Mouse (Mus musculus): Measurements from ENCODE around the gene Acoxl. TPM values are rescaled to one million over a fixed set of nuclear protein-coding genes. Genes with fewer than 3 reads are reported as not detected.

The Acoxl gene
- polyA plus RNA-seq, 1 experiment from 2014 or later, result 0.12 TPM

GRCm38 (mm10) chr2:128087798-128088545, 249.3 kb downstream of the Acoxl start:
- ATAC-seq (replicated peaks; ENCODE audit: low FRiP score), result no peak
- no peak overlapping the region for H3K4me2 ChIP-seq (ENCODE audit: low read depth, low read length, severe bottlenecking)
- peaks cover 12% of the 10 kb centered on the region; the same call in 1 of the 2 replicates for H3K4me1 ChIP-seq (replicated peaks; ENCODE audit: control insufficient read depth, insufficient read depth, low read length)
- no peak overlapping the region for H3K4me3 ChIP-seq (ENCODE audit: low read depth, low read length)
- no peak for DNase-seq (ENCODE audit: low spot score)
- WGBS, result 89% methylated on average over 8 of the region's 8 CpGs
- no peak overlapping the region for H3K9ac ChIP-seq (ENCODE audit: low read length)
- no peaks in the 10 kb centered on the region for H3K36me3 ChIP-seq (ENCODE audit: control insufficient read depth, insufficient read depth, low read length)
- H3K27ac ChIP-seq (ENCODE audit: low read depth, low read length), result no peak overlapping the region
- no peaks in the 10 kb centered on the region for H3K9me3 ChIP-seq (ENCODE audit: control insufficient read depth, low read length)
- no peaks in the 10 kb centered on the region for H3K27me3 ChIP-seq (ENCODE audit: control insufficient read depth, insufficient read depth, low read length)

GRCm38 (mm10) chr2:128090283-128090885, 251.7 kb downstream of the Acoxl start:
- WGBS, result 90% methylated on average over 6 of the region's 6 CpGs
- ATAC-seq (replicated peaks; ENCODE audit: low FRiP score), result no peak

GRCm38 (mm10) chr2:128091431-128092369, 253.0 kb downstream of the Acoxl start:
- no peak overlapping the region for H3K27ac ChIP-seq (ENCODE audit: low read depth, low read length)
- no peak overlapping the region for H3K4me3 ChIP-seq (ENCODE audit: low read depth, low read length)
- H3K4me1 ChIP-seq (replicated peaks; ENCODE audit: control insufficient read depth, insufficient read depth, low read length), result peaks cover 12% of the 10 kb centered on the region; the same call in 1 of the 2 replicates
- WGBS, result 37% methylated on average over 11 of the region's 11 CpGs
- H3K9ac ChIP-seq (ENCODE audit: low read length), result no peak overlapping the region
- H3K36me3 ChIP-seq (ENCODE audit: control insufficient read depth, insufficient read depth, low read length), result no peaks in the 10 kb centered on the region
- no peaks in the 10 kb centered on the region for H3K9me3 ChIP-seq (ENCODE audit: control insufficient read depth, low read length)
- no peaks in the 10 kb centered on the region for H3K27me3 ChIP-seq (ENCODE audit: control insufficient read depth, insufficient read depth, low read length)
- H3K4me2 ChIP-seq (ENCODE audit: low read depth, low read length, severe bottlenecking), result 0 out of 2 replicates have a peak overlapping the region, but pooled peaks have one; percentile 21
- ATAC-seq (replicated peaks; ENCODE audit: low FRiP score), result peak; percentile 69
- DNase-seq (ENCODE audit: low spot score), result peak; percentile 61

More at GRCm38 (mm10) chr2:128090283-128090885, 251.7 kb downstream of the Acoxl start:
- DNase-seq (ENCODE audit: low spot score), result no peak
- H3K4me3 ChIP-seq (ENCODE audit: low read depth, low read length), result no peak overlapping the region
- no peak overlapping the region for H3K9ac ChIP-seq (ENCODE audit: low read length)
- H3K27me3 ChIP-seq (ENCODE audit: control insufficient read depth, insufficient read depth, low read length), result no peaks in the 10 kb centered on the region
- no peak overlapping the region for H3K4me2 ChIP-seq (ENCODE audit: low read depth, low read length, severe bottlenecking)
- peaks cover 12% of the 10 kb centered on the region; the same call in 1 of the 2 replicates for H3K4me1 ChIP-seq (replicated peaks; ENCODE audit: control insufficient read depth, insufficient read depth, low read length)
- no peaks in the 10 kb centered on the region for H3K36me3 ChIP-seq (ENCODE audit: control insufficient read depth, insufficient read depth, low read length)
- no peaks in the 10 kb centered on the region for H3K9me3 ChIP-seq (ENCODE audit: control insufficient read depth, low read length)
- no peak overlapping the region for H3K27ac ChIP-seq (ENCODE audit: low read depth, low read length)

GRCm38 (mm10) chr2:128092451-128092850, 253.8 kb downstream of the Acoxl start:
- 74% methylated on average over 2 of the region's 2 CpGs for WGBS
- H3K4me2 ChIP-seq (ENCODE audit: low read depth, low read length, severe bottlenecking), result no peak overlapping the region
- H3K9ac ChIP-seq (ENCODE audit: low read length), result no peak overlapping the region
- H3K27me3 ChIP-seq (ENCODE audit: control insufficient read depth, insufficient read depth, low read length), result no peaks in the 10 kb centered on the region
- DNase-seq (ENCODE audit: low spot score) (no peak), ATAC-seq (replicated peaks; ENCODE audit: low FRiP score) (no peak)
- no peaks in the 10 kb centered on the region for H3K9me3 ChIP-seq (ENCODE audit: control insufficient read depth, low read length)
- H3K36me3 ChIP-seq (ENCODE audit: control insufficient read depth, insufficient read depth, low read length), result no peaks in the 10 kb centered on the region
- peaks cover 12% of the 10 kb centered on the region; the same call in 1 of the 2 replicates for H3K4me1 ChIP-seq (replicated peaks; ENCODE audit: control insufficient read depth, insufficient read depth, low read length)
- no peak overlapping the region for H3K4me3 ChIP-seq (ENCODE audit: low read depth, low read length)
- no peak overlapping the region for H3K27ac ChIP-seq (ENCODE audit: low read depth, low read length)

- Histone ChIP-seq H3K9me3 (ENCODE audit: control insufficient read depth, low read length) (no peaks in the 10 kb centered on the region), H3K4me1 (replicated peaks; ENCODE audit: control insufficient read depth, insufficient read depth, low read length) (peaks cover 12% of the 10 kb centered on the region; the same call in 1 of the 2 replicates), H3K4me3 (ENCODE audit: low read depth, low read length) (no peak overlapping the region), H3K4me2 (ENCODE audit: low read depth, low read length, severe bottlenecking) (no peak overlapping the region), H3K9ac (ENCODE audit: low read length) (no peak overlapping the region), H3K36me3 (ENCODE audit: control insufficient read depth, insufficient read depth, low read length) (no peaks in the 10 kb centered on the region), H3K27me3 (ENCODE audit: control insufficient read depth, insufficient read depth, low read length) (no peaks in the 10 kb centered on the region), H3K27ac (ENCODE audit: low read depth, low read length) (no peak overlapping the region)
- DNase-seq (ENCODE audit: low spot score), result no peak
- no peak for ATAC-seq (replicated peaks; ENCODE audit: low FRiP score)
- 89% methylated on average over 5 of the region's 5 CpGs for WGBS
Measured at GRCm38 (mm10) chr2:128094196-128094595, 255.5 kb downstream of the Acoxl start.

GRCm38 (mm10) chr2:128094602-128095001, 255.9 kb downstream of the Acoxl start:
- no peak overlapping the region for H3K4me3 ChIP-seq (ENCODE audit: low read depth, low read length)
- H3K9ac ChIP-seq (ENCODE audit: low read length), result no peak overlapping the region
- DNase-seq (ENCODE audit: low spot score) (no peak), ATAC-seq (replicated peaks; ENCODE audit: low FRiP score) (no peak)
- H3K27me3 ChIP-seq (ENCODE audit: control insufficient read depth, insufficient read depth, low read length), result no peaks in the 10 kb centered on the region
- H3K4me2 ChIP-seq (ENCODE audit: low read depth, low read length, severe bottlenecking), result no peak overlapping the region
- 86% methylated on average over 2 of the region's 2 CpGs for WGBS
- no peaks in the 10 kb centered on the region for H3K36me3 ChIP-seq (ENCODE audit: control insufficient read depth, insufficient read depth, low read length)
- peaks cover 12% of the 10 kb centered on the region; the same call in 1 of the 2 replicates for H3K4me1 ChIP-seq (replicated peaks; ENCODE audit: control insufficient read depth, insufficient read depth, low read length)
- no peaks in the 10 kb centered on the region for H3K9me3 ChIP-seq (ENCODE audit: control insufficient read depth, low read length)
- H3K27ac ChIP-seq (ENCODE audit: low read depth, low read length), result no peak overlapping the region

GRCm38 (mm10) chr2:128095270-128095669, 256.6 kb downstream of the Acoxl start:
- no peak for ATAC-seq (replicated peaks; ENCODE audit: low FRiP score)
- H3K27me3 ChIP-seq (ENCODE audit: control insufficient read depth, insufficient read depth, low read length), result no peaks in the 10 kb centered on the region
- DNase-seq (ENCODE audit: low spot score), result no peak
- peaks cover 12% of the 10 kb centered on the region; the same call in 1 of the 2 replicates for H3K4me1 ChIP-seq (replicated peaks; ENCODE audit: control insufficient read depth, insufficient read depth, low read length)
- no peaks in the 10 kb centered on the region for H3K9me3 ChIP-seq (ENCODE audit: control insufficient read depth, low read length)
- H3K27ac ChIP-seq (ENCODE audit: low read depth, low read length), result no peak overlapping the region
- H3K36me3 ChIP-seq (ENCODE audit: control insufficient read depth, insufficient read depth, low read length), result no peaks in the 10 kb centered on the region
- H3K9ac ChIP-seq (ENCODE audit: low read length), result no peak overlapping the region
- H3K4me3 ChIP-seq (ENCODE audit: low read depth, low read length), result no peak overlapping the region
- 62% methylated on average over 1 of the region's 1 CpGs for WGBS
- no peak overlapping the region for H3K4me2 ChIP-seq (ENCODE audit: low read depth, low read length, severe bottlenecking)

- H3K4me2 ChIP-seq (ENCODE audit: low read depth, low read length, severe bottlenecking), result no peak overlapping the region
- no peak for ATAC-seq (replicated peaks; ENCODE audit: low FRiP score)
- H3K27me3 ChIP-seq (ENCODE audit: control insufficient read depth, insufficient read depth, low read length), result no peaks in the 10 kb centered on the region
- H3K9ac ChIP-seq (ENCODE audit: low read length), result no peak overlapping the region
- H3K27ac ChIP-seq (ENCODE audit: low read depth, low read length), result no peak overlapping the region
- 79% methylated on average over 1 of the region's 1 CpGs for WGBS
- H3K4me3 ChIP-seq (ENCODE audit: low read depth, low read length), result no peak overlapping the region
- H3K36me3 ChIP-seq (ENCODE audit: control insufficient read depth, insufficient read depth, low read length), result no peaks in the 10 kb centered on the region
- DNase-seq (ENCODE audit: low spot score), result no peak
- peaks cover 12% of the 10 kb centered on the region; the same call in 1 of the 2 replicates for H3K4me1 ChIP-seq (replicated peaks; ENCODE audit: control insufficient read depth, insufficient read depth, low read length)
- no peaks in the 10 kb centered on the region for H3K9me3 ChIP-seq (ENCODE audit: control insufficient read depth, low read length)
Measured at GRCm38 (mm10) chr2:128096070-128096469, 257.4 kb downstream of the Acoxl start.
